Mouse (Mus musculus) forebrain, embryonic 15.5 days (tissue): ENCODE results near the gene Mrpl42. TPM values are rescaled to one million over a fixed set of nuclear protein-coding genes. Genes with fewer than 3 reads are reported as not detected.

ENCODE experiments used
- ATAC-seq: fragments of 200-750 bp; cut with Nextera tagmentation; replicated peaks from 2 replicates; pipeline ENCODE4 v1.8.0; 2017; ENCODE audit warnings: mild to moderate bottlenecking, moderate TSS enrichment, moderate library complexity
- H3K27ac ChIP-seq: fragments of 300-500 bp; sonication (generic); replicated peaks from 2 replicates; pipeline ENCODE4 v1.5.1; 2015; ENCODE audit warnings: mild to moderate bottlenecking, inconsistent platforms
- H3K27me3 ChIP-seq: fragments of 300-500 bp; sonication (generic); 2 replicates; pipeline ENCODE4 v1.6.1; 2015; ENCODE audit warnings: inconsistent platforms
- H3K36me3 ChIP-seq: fragments of 300-500 bp; sonication (generic); 2 replicates; pipeline ENCODE4 v1.6.1; 2015; ENCODE audit warnings: mild to moderate bottlenecking, inconsistent platforms
- H3K4me1 ChIP-seq: fragments of 300-500 bp; sonication (generic); 2 replicates; pipeline ENCODE4 v1.6.1; 2015; ENCODE audit warnings: inconsistent platforms
- H3K4me2 ChIP-seq: fragments of 300-500 bp; sonication (generic); replicated peaks from 2 replicates; pipeline ENCODE4 v1.6.1; 2015; ENCODE audit warnings: mild to moderate bottlenecking, inconsistent platforms
- H3K4me3 ChIP-seq: fragments of 300-500 bp; sonication (generic); 2 replicates; pipeline ENCODE4 v1.5.1; 2015; ENCODE audit warnings: mild to moderate bottlenecking, inconsistent platforms
- H3K9ac ChIP-seq: fragments of 300-500 bp; sonication (generic); replicated peaks from 2 replicates; pipeline ENCODE4 v1.6.1; 2015; ENCODE audit warnings: mild to moderate bottlenecking, inconsistent platforms
- H3K9me3 ChIP-seq: fragments of 300-500 bp; sonication (generic); 2 replicates; pipeline ENCODE4 v1.6.1; 2016; ENCODE audit warnings: inconsistent platforms
- WGBS: fragments of 180-500 bp; shearing (Covaris S2); methylation state at CpG from one replicate; pipeline ENCODE4 v1.1.7; 2015; ENCODE audit warnings: mixed read lengths; 5-methylcytosine and 5-hydroxymethylcytosine counted together
- polyA plus RNA-seq: library from polyadenylated mRNA; unstranded; fragments of >200 nt; fragmentation: Nextera tagmentation; extraction: Ambion mirVana; gene quantifications from 2 replicates; pipeline ENCODE4 v1.2.1, GENCODE M21; 2015

Mrpl42 gene
- polyA plus RNA-seq, 1 experiment from 2014 or later = 232 TPM

DNA sequence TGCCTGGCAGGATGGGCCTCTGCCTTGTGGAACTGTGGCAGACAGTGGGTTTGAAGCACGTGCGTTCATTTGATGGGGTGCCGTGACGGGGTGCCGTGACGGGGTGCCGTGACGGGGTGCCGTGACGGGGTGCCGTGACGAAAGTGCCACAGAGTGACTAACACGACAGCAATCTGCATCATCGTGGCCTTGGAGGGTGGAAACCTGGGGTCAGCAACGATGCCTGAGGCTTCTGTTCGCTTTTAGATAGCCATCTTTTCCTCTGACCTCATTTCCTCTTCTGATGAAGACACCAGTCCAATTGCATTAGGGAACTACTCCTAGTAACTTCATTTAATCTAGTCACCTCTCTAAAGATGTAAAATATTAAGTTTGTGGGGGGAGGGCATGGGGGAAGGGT is 53.8 kb downstream of the Mrpl42 start:
- Histone ChIP-seq H3K27me3 (no peaks in the 10 kb centered on the region), H3K4me1 (no peaks in the 10 kb centered on the region), H3K4me3 (no peak overlapping the region), H3K9ac (no peak overlapping the region), H3K4me2 (no peak overlapping the region), H3K9me3 (no peaks in the 10 kb centered on the region), H3K27ac (no peak overlapping the region), H3K36me3 (no peaks in the 10 kb centered on the region)
- 96% methylated on average over 16 of the region's 16 CpGs for WGBS
- ATAC-seq = no peak

- Histone ChIP-seq H3K27ac (no peak overlapping the region), H3K4me3 (no peak overlapping the region), H3K4me1 (no peaks in the 10 kb centered on the region), H3K9ac (no peak overlapping the region), H3K4me2 (no peak overlapping the region), H3K27me3 (no peaks in the 10 kb centered on the region), H3K36me3 (no peaks in the 10 kb centered on the region), H3K9me3 (no peaks in the 10 kb centered on the region)
- WGBS = 85% methylated on average over 18 of the region's 18 CpGs
- no peak for ATAC-seq
Observed at GRCm38 (mm10) chr10:95445104-95446056, 56.4 kb downstream of the Mrpl42 start.

DNA sequence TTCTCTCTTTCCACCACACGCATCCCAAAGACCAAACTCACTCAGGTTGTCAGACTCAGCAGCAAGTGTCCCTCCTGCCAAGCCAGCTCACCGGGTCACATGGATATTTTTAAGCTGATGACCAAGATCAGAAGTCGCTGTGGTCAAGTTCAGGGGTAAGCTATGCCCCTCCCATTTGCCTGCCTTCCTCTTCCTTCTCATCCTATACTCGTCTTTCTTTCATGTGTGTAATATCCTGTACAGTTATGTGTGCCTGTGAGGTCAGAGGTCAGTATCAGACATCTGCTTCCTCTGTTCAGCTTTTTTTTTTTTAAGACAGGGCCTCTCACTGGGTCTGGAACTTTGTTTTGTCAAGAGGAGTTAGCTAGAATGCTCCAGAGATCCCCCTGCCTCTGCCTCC is 59.4 kb downstream of the Mrpl42 start:
- Histone ChIP-seq H3K27ac (no peak overlapping the region), H3K27me3 (no peaks in the 10 kb centered on the region), H3K4me3 (no peak overlapping the region), H3K36me3 (no peaks in the 10 kb centered on the region), H3K4me2 (no peak overlapping the region), H3K9me3 (no peaks in the 10 kb centered on the region), H3K9ac (no peak overlapping the region), H3K4me1 (no peaks in the 10 kb centered on the region)
- no peak for ATAC-seq
- 80% methylated on average over 4 of the region's 4 CpGs for WGBS

GRCm38 (mm10) chr10:95440566-95440965 is 61.2 kb downstream of the Mrpl42 start:
- 58% methylated on average over 2 of the region's 2 CpGs for WGBS
- no peak for ATAC-seq
- no peaks in the 10 kb centered on the region for H3K27me3 ChIP-seq

DNA sequence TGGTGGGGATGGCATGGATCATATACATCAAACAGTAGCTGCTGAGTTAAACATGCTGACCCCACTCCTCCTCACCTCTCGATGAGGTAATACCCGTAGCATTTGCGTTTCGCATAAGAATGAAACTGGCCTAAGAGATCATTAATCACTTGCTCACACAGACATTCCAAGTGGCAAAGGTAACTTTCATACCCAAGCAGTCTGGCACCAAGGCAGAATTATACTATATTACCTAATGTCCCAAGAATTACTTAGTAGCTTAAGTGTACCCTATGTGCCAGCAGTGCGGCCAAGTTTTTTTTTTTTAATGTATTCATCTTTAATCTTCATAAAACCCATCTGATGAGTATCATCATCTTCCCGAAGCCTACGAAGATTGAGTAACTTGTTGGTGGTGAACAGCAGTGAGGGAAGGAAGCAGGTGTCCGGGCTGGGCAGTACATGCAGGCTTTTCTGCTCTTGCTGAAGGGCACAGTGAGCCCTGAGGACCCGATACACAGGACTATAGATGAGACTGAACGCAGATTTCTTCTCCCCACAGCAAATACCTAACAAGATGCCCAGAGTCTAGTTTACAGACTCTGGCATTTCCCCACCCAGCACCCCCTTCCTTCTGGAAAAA is 61.9 kb downstream of the Mrpl42 start:
- Histone ChIP-seq H3K27ac (no peak overlapping the region), H3K4me3 (no peak overlapping the region), H3K4me1 (no peaks in the 10 kb centered on the region), H3K9me3 (no peaks in the 10 kb centered on the region), H3K36me3 (no peaks in the 10 kb centered on the region), H3K27me3 (no peaks in the 10 kb centered on the region), H3K4me2 (no peak overlapping the region), H3K9ac (no peak overlapping the region)
- ATAC-seq = no peak
- WGBS = 93% methylated on average over 10 of the region's 10 CpGs

More at GRCm38 (mm10) chr10:95440566-95440965, 61.2 kb downstream of the Mrpl42 start:
- Histone ChIP-seq H3K4me2 (no peak overlapping the region), H3K4me3 (no peak overlapping the region), H3K36me3 (no peaks in the 10 kb centered on the region), H3K9ac (no peak overlapping the region), H3K4me1 (no peaks in the 10 kb centered on the region), H3K9me3 (no peaks in the 10 kb centered on the region), H3K27ac (no peak overlapping the region)

- 85% methylated on average over 11 of the region's 11 CpGs for WGBS
- H3K9ac ChIP-seq = no peak overlapping the region
- H3K36me3 ChIP-seq = no peaks in the 10 kb centered on the region
- no peak overlapping the region for H3K4me2 ChIP-seq
- H3K9me3 ChIP-seq = no peaks in the 10 kb centered on the region
- H3K27me3 ChIP-seq = no peaks in the 10 kb centered on the region
- no peak overlapping the region for H3K27ac ChIP-seq
- H3K4me3 ChIP-seq = no peak overlapping the region
- no peaks in the 10 kb centered on the region for H3K4me1 ChIP-seq
- ATAC-seq = no peak
Observed at GRCm38 (mm10) chr10:95438941-95439340, 62.8 kb downstream of the Mrpl42 start.

Other genes with a start within 250 kb of the Mrpl42 start
- gene Cradd, start 177.8 kb downstream of the Mrpl42 start, polyA plus RNA-seq = 9.5 and 10.1 TPM in 2 replicates
- gene Socs2, start 84.8 kb downstream of the Mrpl42 start, polyA plus RNA-seq = 144 and 153 TPM in 2 replicates
- gene Ube2n, start 13.2 kb upstream of the Mrpl42 start, polyA plus RNA-seq = 394 and 412 TPM in 2 replicates
- gene Nudt4, start 62.2 kb upstream of the Mrpl42 start, polyA plus RNA-seq = 74.7 and 79.2 TPM in 2 replicates
- not detected in 2 replicates for gene Anapc15-ps, start 171.5 kb upstream of the Mrpl42 start, polyA plus RNA-seq